Mouse (Mus musculus): Measurements from ENCODE around the gene Eid2b. TPM values are rescaled to one million over a fixed set of nuclear protein-coding genes. Genes with fewer than 3 reads are reported as not detected.

Eid2b gene
- polyA plus RNA-seq, 1 experiment from 2014 or later: 35.2 TPM

- DNase-seq (ENCODE audit: low spot score) (peak; percentile 58), ATAC-seq (ENCODE audit: low FRiP score) (no peak)
- peaks cover 9% of the 10 kb centered on the region; the same call in 1 of the 2 replicates for H3K4me1 ChIP-seq (replicated peaks; ENCODE audit: control insufficient read depth, insufficient read depth, low read length)
- H3K27ac ChIP-seq: no peak within 1 kb of the TSS
- no peaks in the 10 kb centered on the region for H3K36me3 ChIP-seq (replicated peaks; ENCODE audit: control insufficient read depth, insufficient read depth)
- H3K4me3 ChIP-seq (replicated peaks; ENCODE audit: low read length): peak within 1 kb of the TSS; percentile 19
- H3K9me3 ChIP-seq (ENCODE audit: control insufficient read depth, low read length): no peaks in the 10 kb centered on the region
- 2% methylated on average over 50 of the region's 52 CpGs for WGBS
- peak within 1 kb of the TSS; percentile 42; the same call in 1 of the 2 replicates for H3K9ac ChIP-seq
- H3K27me3 ChIP-seq (ENCODE audit: control insufficient read depth, insufficient read depth, low read length): peaks cover 38% of the 10 kb centered on the region; the same call in 1 of the 2 replicates
- H3K4me2 ChIP-seq (replicated peaks): peak within 1 kb of the TSS; percentile 46
Measured at GRCm38 (mm10) chr7:28290638-28291590, 13.4 kb downstream of the Eid2b start, which contains the start of gene Selenov. Gene Selenov, minus strand, starts transcription at chr7:28291186.

GRCm38 (mm10) chr7:28294481-28294880 lies 16.9 kb downstream of the Eid2b start:
- H3K27ac ChIP-seq: no peak overlapping the region
- H3K36me3 ChIP-seq (replicated peaks; ENCODE audit: control insufficient read depth, insufficient read depth): no peaks in the 10 kb centered on the region
- H3K9me3 ChIP-seq (ENCODE audit: control insufficient read depth, low read length): no peaks in the 10 kb centered on the region
- ATAC-seq (ENCODE audit: low FRiP score): peak; percentile 81
- WGBS: 2% methylated on average over 63 of the region's 63 CpGs
- DNase-seq (ENCODE audit: low spot score): peak; percentile 85
- H3K9ac ChIP-seq: peak overlapping the region; percentile 70
- peaks cover 32% of the 10 kb centered on the region; the same call in 1 of the 2 replicates for H3K27me3 ChIP-seq (ENCODE audit: control insufficient read depth, insufficient read depth, low read length)
- peaks cover 9% of the 10 kb centered on the region; the same call in 1 of the 2 replicates for H3K4me1 ChIP-seq (replicated peaks; ENCODE audit: control insufficient read depth, insufficient read depth, low read length)
- peak overlapping the region; percentile 54 for H3K4me3 ChIP-seq (replicated peaks; ENCODE audit: low read length)
- H3K4me2 ChIP-seq (replicated peaks): peak overlapping the region; percentile 83

GRCm38 (mm10) chr7:28298837-28299625 lies 21.5 kb downstream of the Eid2b start:
- 0 out of 2 replicates have a peak overlapping the region, but pooled peaks have one; percentile 34 for H3K9ac ChIP-seq
- DNase-seq (ENCODE audit: low spot score) (peak; percentile 81), ATAC-seq (ENCODE audit: low FRiP score) (no peak)
- H3K4me2 ChIP-seq (replicated peaks): peak overlapping the region; percentile 66
- H3K36me3 ChIP-seq (replicated peaks; ENCODE audit: control insufficient read depth, insufficient read depth): no peaks in the 10 kb centered on the region
- peaks cover 9% of the 10 kb centered on the region; the same call in 1 of the 2 replicates for H3K4me1 ChIP-seq (replicated peaks; ENCODE audit: control insufficient read depth, insufficient read depth, low read length)
- no peaks in the 10 kb centered on the region; the same call in 1 of the 2 replicates for H3K27me3 ChIP-seq (ENCODE audit: control insufficient read depth, insufficient read depth, low read length)
- 8% methylated on average over 43 of the region's 43 CpGs for WGBS
- H3K27ac ChIP-seq: no peak overlapping the region
- H3K4me3 ChIP-seq (replicated peaks; ENCODE audit: low read length): peak overlapping the region; percentile 7; the same call in 1 of the 2 replicates
- H3K9me3 ChIP-seq (ENCODE audit: control insufficient read depth, low read length): no peaks in the 10 kb centered on the region

- Histone ChIP-seq H3K4me3 (replicated peaks; ENCODE audit: low read length) (peak within 1 kb of the TSS; percentile 40), H3K36me3 (replicated peaks; ENCODE audit: control insufficient read depth, insufficient read depth) (peaks cover 22% of the 10 kb centered on the region), H3K4me2 (replicated peaks) (peak within 1 kb of the TSS; percentile 66), H3K9ac (peak within 1 kb of the TSS; percentile 60), H3K27ac (peak within 1 kb of the TSS; percentile 77), H3K9me3 (ENCODE audit: control insufficient read depth, low read length) (no peaks in the 10 kb centered on the region), H3K4me1 (replicated peaks; ENCODE audit: control insufficient read depth, insufficient read depth, low read length) (peaks cover 9% of the 10 kb centered on the region; the same call in 1 of the 2 replicates), H3K27me3 (ENCODE audit: control insufficient read depth, insufficient read depth, low read length) (no peaks in the 10 kb centered on the region)
- peak; percentile 69 for DNase-seq (ENCODE audit: low spot score)
- WGBS: under 1% methylated on average over 30 of the region's 30 CpGs
- peak; percentile 70; the same call in 1 of the 2 replicates for ATAC-seq (ENCODE audit: low FRiP score)
Measured at GRCm38 (mm10) chr7:28301616-28302433, 24.3 kb downstream of the Eid2b start, which contains the start of gene Dll3. Gene Dll3, minus strand, starts transcription at chr7:28302238.

GRCm38 (mm10) chr7:28305641-28306040 lies 28.1 kb downstream of the Eid2b start:
- Histone ChIP-seq H3K9me3 (ENCODE audit: control insufficient read depth, low read length) (no peaks in the 10 kb centered on the region), H3K4me1 (replicated peaks; ENCODE audit: control insufficient read depth, insufficient read depth, low read length) (peaks cover 13% of the 10 kb centered on the region; the same call in 1 of the 2 replicates), H3K4me3 (replicated peaks; ENCODE audit: low read length) (no peak overlapping the region), H3K4me2 (replicated peaks) (no peak overlapping the region), H3K36me3 (replicated peaks; ENCODE audit: control insufficient read depth, insufficient read depth) (peaks cover 58% of the 10 kb centered on the region), H3K9ac (no peak overlapping the region), H3K27me3 (ENCODE audit: control insufficient read depth, insufficient read depth, low read length) (no peaks in the 10 kb centered on the region), H3K27ac (no peak overlapping the region)
- ATAC-seq (ENCODE audit: low FRiP score): no peak
- DNase-seq (ENCODE audit: low spot score): no peak
- WGBS: 85% methylated on average over 10 of the region's 10 CpGs

GRCm38 (mm10) chr7:28306216-28306615 lies 28.7 kb downstream of the Eid2b start:
- no peak overlapping the region for H3K9ac ChIP-seq
- H3K9me3 ChIP-seq (ENCODE audit: control insufficient read depth, low read length): no peaks in the 10 kb centered on the region
- ATAC-seq (ENCODE audit: low FRiP score) (no peak), DNase-seq (ENCODE audit: low spot score) (no peak)
- H3K4me2 ChIP-seq (replicated peaks): no peak overlapping the region
- peaks cover 18% of the 10 kb centered on the region; the same call in 1 of the 2 replicates for H3K4me1 ChIP-seq (replicated peaks; ENCODE audit: control insufficient read depth, insufficient read depth, low read length)
- H3K27ac ChIP-seq: no peak overlapping the region
- H3K27me3 ChIP-seq (ENCODE audit: control insufficient read depth, insufficient read depth, low read length): no peaks in the 10 kb centered on the region
- 96% methylated on average over 8 of the region's 8 CpGs for WGBS
- H3K4me3 ChIP-seq (replicated peaks; ENCODE audit: low read length): no peak overlapping the region
- H3K36me3 ChIP-seq (replicated peaks; ENCODE audit: control insufficient read depth, insufficient read depth): peaks cover 58% of the 10 kb centered on the region

GRCm38 (mm10) chr7:28309737-28310136 lies 32.2 kb downstream of the Eid2b start:
- 37% methylated on average over 9 of the region's 9 CpGs for whole genome bisulfite sequencing
- no peaks in the 10 kb centered on the region for H3K27me3 ChIP-seq (ENCODE audit: control insufficient read depth, insufficient read depth, low read length)

GRCm38 (mm10) chr7:28311151-28311925 lies 33.8 kb downstream of the Eid2b start:
- H3K27me3 ChIP-seq (ENCODE audit: control insufficient read depth, insufficient read depth, low read length): no peaks in the 10 kb centered on the region
- peak overlapping the region; percentile 98 for H3K4me3 ChIP-seq (replicated peaks; ENCODE audit: low read length)
- H3K36me3 ChIP-seq (replicated peaks; ENCODE audit: control insufficient read depth, insufficient read depth): peaks cover 66% of the 10 kb centered on the region
- no peaks in the 10 kb centered on the region for H3K9me3 ChIP-seq (ENCODE audit: control insufficient read depth, low read length)
- peak overlapping the region; percentile 92 for H3K4me2 ChIP-seq (replicated peaks)
- peak overlapping the region; percentile 71 for H3K27ac ChIP-seq
- no peak for DNase-seq (ENCODE audit: low spot score)
- peak; percentile 60 for ATAC-seq (ENCODE audit: low FRiP score)
- 5% methylated on average over 35 of the region's 35 CpGs for WGBS
- peak overlapping the region; percentile 93 for H3K9ac ChIP-seq
- peaks cover 14% of the 10 kb centered on the region for H3K4me1 ChIP-seq (replicated peaks; ENCODE audit: control insufficient read depth, insufficient read depth, low read length)

More at GRCm38 (mm10) chr7:28309737-28310136, 32.2 kb downstream of the Eid2b start:
- peaks cover 14% of the 10 kb centered on the region for H3K4me1 ChIP-seq (replicated peaks; ENCODE audit: control insufficient read depth, insufficient read depth, low read length)
- no peak overlapping the region for H3K27ac ChIP-seq
- ATAC-seq (ENCODE audit: low FRiP score): no peak
- H3K9ac ChIP-seq: no peak overlapping the region
- H3K9me3 ChIP-seq (ENCODE audit: control insufficient read depth, low read length): no peaks in the 10 kb centered on the region
- peaks cover 66% of the 10 kb centered on the region for H3K36me3 ChIP-seq (replicated peaks; ENCODE audit: control insufficient read depth, insufficient read depth)
- H3K4me3 ChIP-seq (replicated peaks; ENCODE audit: low read length): no peak overlapping the region
- no peak for DNase-seq (ENCODE audit: low spot score)
- no peak overlapping the region for H3K4me2 ChIP-seq (replicated peaks)
